Mouse (Mus musculus) WW6 (cell line): ENCODE results near the gene Tmco4.

Source experiments
- DNase-seq: peaks from one replicate; pipeline ENCODE4 v3.0.0-alpha.2; 2013; ENCODE audit warnings: low read depth, low spot score

The Tmco4 gene

DNA sequence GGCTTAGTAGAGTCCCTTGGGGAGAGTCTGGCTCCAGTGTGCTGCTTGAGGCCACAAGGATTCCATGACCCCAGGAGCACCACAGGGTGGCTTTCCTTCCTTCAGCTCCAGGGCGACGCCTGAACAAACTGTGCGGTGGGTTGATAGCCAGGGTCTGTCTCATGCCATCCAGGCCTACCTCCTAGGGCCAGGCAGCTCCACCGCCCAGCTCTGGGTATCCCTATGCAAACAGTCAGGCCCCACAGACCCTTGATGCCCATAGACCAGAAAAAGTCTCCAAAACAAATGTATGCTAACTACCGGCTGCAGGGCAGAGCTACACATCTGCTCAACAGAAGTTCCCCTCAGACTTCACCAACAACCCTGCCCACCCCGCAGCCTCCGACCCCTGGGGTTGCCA, 118.4 kb downstream of the Tmco4 start:
- DNase-seq, result no peak

- no peak for DNase-seq
These were observed 119.0 kb downstream of the Tmco4 start for GRCm38 (mm10) chr4:139091478-139092355.

- DNase-seq, result no peak
These were observed 119.9 kb downstream of the Tmco4 start, which contains the start of gene Nbl1 for GRCm38 (mm10) chr4:139092356-139093195. Nbl1 (minus strand) TSS chr4:139092993.

DNA sequence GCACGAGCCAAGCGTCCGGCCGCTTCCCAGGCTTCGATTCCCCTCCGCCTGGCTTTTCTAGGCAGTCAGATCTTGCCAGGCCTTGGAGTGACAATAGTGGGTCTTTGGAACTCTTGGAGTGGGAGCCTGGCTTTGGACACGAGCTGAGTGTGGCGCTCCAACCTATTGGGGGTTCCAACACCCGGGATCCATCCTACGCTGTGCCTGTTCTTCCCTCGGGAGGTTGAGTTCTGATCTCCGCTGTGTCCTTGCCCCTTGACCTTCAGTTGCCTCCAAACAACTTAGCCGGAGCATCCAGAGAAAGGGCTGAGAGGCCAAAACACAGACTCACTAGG, 120.5 kb downstream of the Tmco4 start:
- DNase-seq, result no peak

- DNase-seq, result no peak
These were observed 122.7 kb downstream of the Tmco4 start for GRCm38 (mm10) chr4:139095406-139095805.

DNA sequence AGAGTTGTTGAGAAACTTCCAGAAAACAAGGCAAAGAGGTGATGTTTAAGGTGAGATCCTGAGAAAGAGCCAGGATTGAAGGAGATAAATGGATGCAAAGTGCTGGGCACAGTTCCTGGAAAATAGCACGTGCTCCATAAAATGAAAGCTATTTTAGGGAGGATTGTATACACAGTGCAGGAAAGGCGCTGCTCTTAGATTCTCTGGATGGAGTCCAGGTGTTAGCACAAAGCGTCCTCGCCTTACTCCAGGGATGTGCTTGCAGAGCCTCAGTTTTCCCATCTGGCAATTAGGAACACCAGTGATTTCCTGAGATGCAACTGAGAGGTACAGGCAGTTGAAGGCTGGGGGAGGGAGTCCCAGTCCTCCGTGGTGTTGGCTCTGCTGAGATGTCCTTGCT, 123.5 kb downstream of the Tmco4 start:
- no peak for DNase-seq

GRCm38 (mm10) chr4:139100326-139100725, 127.6 kb downstream of the Tmco4 start:
- no peak for DNase-seq

GRCm38 (mm10) chr4:139101546-139101945, 128.9 kb downstream of the Tmco4 start:
- DNase-seq, result no peak

DNA sequence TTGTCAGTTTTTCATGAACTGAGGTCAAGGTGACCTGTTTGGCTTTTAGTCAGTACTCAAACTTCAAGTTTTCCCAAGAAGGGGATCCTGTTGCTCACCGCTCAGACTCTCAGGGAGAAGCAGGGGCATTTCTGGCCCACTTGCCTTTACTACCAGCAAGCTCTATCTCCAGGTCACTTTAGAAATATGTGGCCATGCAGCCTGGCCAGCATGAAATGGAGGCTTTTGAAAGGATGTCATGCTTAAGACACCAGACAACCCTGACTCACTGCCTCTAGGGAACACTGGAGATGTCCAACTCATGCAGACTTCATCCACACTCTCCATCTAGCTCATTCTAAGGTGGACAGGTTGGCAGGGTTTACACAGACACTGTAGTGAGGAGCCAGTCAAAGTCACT, 132.8 kb downstream of the Tmco4 start:
- DNase-seq, result no peak
